Mouse (Mus musculus) embryo, embryonic 11.5 days (tissue): ENCODE results near the gene Rpl38.

Experiments
- DNase-seq: peaks from one replicate; pipeline ENCODE4 v3.0.0-alpha.2; 2012; ENCODE audit warnings: low read depth, low spot score

Rpl38 gene

GRCm38 (mm10) chr11:114679582-114679981 lies 11.3 kb downstream of the Rpl38 start:
- DNase-seq: no peak

DNA sequence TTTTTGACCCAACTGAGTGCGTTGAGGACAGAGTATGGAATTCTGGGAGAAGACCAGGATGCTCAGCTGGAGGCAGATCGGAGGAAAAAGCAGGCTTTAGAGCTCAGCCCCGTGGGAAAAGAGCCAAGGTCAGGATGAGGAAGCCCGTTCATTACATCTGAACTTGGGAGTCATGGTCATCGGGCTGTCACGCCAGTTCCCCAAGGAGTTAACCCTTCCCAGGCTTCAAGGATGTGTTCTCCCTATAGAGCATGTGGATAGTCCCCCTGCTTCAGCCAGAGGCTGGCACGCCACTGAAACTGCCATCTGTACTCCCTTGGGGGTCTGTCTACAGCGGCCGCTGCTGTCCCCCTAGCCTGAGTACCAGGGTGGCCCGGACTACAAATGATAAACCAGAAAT lies 12.0 kb downstream of the Rpl38 start:
- no peak for DNase-seq

DNA sequence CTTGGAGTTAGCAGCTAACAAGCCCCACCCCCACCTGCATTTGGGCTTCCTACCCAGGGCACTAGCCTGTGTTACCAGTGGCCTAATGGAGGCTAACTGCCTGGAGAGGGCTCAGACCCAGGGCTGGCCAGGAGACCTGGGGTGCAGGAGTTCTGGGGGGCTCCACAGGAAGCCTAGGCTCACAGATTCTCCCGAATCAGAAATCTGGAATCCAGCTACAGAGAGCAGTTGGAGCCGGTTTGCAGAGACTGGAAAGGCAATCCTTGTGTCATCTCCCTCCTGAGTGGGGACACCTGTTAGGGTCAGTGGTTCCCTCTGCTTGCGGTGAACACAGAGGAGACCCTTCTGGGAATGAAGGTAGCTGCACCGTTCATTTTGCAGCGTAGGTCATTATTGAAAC lies 12.7 kb downstream of the Rpl38 start:
- DNase-seq: no peak

DNA sequence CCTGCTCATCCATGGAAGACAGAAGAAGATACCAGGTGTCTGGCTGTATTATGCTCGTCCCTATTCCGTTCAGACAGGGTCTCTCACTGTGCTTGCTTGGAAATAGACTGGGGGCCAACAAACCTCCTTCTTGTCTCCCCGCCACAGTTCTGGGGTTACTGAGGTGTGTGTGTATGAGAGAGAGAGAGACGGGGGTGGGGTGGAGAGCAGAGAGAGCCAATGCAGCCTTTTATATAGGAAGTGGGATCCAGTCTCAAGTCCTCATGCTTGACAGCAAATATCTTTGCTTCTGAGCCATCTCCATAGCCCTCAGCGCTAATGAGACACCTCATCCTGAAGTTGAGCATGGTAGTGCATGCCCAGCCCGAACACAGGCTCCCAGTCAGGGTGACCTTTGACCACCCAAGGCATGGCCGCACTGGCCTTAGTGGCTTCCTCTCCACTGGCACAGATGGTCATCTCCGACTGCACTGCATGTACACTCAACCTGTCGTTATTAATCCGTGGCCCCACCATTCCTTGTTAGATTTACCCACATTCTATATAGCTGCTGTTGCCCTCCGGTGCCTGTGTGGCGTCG lies 14.1 kb downstream of the Rpl38 start:
- DNase-seq: no peak

DNA sequence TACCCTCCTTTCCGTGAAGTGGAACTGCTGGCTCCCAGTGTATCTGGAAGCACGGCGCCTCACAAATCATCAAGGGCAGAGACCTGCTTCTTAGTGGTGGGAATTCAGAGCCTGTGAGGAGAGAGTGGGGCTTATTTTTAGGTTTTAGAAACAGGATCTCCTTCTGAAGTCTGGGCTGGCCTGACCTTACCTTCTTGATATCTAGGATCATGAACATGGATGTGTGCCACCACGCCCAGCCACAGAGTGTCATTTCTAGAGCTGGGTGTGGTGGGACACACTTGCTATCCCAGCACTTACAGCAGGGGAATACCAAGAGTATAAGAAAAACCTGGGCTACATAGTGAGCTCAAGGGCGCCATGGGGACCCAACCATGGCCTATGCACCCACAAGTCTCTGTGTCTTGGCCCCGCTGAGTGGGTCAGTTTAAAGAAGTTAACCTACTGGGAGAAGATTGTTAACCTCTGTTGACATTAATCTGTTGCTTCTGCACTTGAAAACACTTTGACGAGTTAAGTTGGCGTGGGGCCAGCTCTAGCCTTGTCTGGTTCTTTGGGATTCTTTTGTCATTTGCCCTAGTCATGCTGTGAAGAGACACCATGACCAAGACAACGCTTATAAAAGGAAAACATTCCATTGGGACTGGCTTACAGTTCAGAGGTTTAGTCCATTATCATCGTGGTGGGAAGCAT lies 14.9 kb downstream of the Rpl38 start:
- no peak for DNase-seq

GRCm38 (mm10) chr11:114683722-114684621 lies 15.6 kb downstream of the Rpl38 start:
- DNase-seq: no peak

- DNase-seq: no peak
Observed at GRCm38 (mm10) chr11:114684627-114685373, 16.5 kb downstream of the Rpl38 start.

GRCm38 (mm10) chr11:114685526-114686040 lies 17.3 kb downstream of the Rpl38 start:
- DNase-seq: no peak

DNA sequence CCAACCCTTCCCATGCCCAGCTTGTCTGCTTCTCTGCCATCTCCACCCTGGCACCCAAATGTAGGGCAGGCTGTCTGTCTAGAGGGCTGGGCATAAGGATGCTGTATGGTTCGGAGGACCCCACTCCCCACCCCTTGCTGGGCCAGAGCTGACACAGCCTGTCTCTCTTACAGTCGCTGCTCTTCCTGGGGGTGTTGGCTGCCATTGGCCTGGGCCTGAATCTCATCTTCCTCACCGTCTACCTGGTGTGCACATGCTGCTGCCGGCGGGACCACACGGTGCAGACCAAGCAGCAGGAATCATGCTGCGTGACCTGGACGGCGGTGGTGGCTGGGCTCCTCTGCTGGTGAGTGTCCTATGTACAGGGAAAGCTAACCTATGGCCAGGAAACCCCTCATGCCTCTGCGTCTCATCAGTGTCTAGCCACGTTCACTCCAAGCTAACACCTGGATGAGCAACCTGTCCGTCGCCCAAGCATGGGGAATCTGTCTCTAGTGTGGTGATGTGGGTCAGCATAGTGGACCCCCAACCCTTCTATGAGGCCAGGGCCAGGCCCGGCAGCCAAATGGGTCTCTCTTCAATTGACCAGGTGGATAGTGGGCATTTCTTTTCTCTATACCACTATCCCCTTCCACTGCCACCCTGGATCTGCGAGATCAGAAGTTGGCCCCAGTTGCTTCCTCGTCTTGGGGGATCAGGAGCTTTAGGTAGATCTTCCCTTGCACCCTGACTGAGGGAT lies 18.1 kb downstream of the Rpl38 start:
- DNase-seq: no peak

DNA sequence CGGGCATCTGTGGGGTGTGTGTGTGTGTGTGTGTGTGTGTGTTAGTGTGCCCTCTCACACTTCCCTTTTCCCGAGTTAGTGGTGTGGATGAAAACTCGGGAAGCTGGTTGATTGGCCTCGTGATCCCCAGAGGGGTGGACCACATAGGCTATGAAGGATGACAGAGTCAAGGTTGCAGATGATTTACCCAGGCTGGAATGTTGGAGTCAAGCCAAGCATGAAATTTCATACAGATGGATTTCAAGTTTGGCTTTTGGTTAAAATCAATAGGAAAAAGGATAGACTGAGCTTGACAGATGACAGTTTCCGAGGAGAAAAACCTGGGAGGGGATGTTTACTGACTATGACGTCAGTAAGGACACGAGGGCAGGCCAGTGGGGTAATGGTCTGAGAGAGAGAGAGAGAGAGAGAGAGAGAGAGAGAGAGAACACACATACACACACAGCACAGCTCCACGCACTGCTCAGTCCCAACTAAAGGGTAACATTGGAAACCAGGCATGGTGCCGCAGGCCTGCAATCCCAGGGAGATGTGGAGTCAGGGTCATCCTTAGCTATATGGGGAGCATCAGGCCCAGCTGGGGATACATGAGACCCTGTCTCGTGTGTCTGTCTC lies 19.4 kb downstream of the Rpl38 start:
- no peak for DNase-seq

DNA sequence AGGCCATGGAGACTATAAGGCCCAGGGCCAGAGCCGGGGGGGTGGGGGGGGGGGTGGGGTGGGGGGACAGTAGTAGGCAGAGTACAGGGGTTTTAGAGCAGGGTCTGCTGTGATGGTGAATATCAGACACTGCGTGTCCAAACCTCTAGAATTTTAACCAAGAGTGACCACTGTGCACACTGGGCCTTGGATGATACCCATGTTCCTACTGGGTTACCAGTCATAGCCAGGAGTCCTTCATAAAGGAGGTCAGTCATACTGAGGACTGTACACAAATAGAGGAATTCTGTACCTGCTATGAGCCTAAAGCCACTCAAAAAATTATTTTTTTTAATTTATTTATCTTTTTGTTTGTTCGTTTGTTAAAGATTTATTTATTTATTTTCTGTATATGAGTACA lies 20.4 kb downstream of the Rpl38 start:
- DNase-seq: no peak

- DNase-seq: no peak
Observed at GRCm38 (mm10) chr11:114690192-114690591, 21.9 kb downstream of the Rpl38 start.

GRCm38 (mm10) chr11:114691454-114692182 lies 23.3 kb downstream of the Rpl38 start:
- DNase-seq: no peak

DNA sequence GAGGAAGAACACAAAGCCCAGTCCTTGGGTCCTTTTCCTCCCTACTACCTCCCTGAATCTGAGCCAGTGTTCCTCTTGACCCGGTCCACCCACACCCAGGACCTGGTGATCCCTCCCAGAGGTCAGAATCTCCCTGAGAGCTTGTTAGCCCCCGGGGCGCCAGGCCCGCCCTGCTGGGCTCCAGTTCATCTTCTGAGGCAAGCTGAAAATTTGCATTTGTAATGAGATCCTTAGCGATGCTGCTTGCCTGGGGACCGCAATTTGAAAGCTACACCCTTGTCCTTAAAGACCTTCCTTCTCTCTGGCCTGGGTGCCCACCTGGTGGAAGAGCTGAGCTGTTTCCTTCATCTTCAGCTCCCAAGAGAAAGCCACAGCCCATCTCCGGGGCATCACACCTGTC lies 24.3 kb downstream of the Rpl38 start:
- DNase-seq: no peak

DNA sequence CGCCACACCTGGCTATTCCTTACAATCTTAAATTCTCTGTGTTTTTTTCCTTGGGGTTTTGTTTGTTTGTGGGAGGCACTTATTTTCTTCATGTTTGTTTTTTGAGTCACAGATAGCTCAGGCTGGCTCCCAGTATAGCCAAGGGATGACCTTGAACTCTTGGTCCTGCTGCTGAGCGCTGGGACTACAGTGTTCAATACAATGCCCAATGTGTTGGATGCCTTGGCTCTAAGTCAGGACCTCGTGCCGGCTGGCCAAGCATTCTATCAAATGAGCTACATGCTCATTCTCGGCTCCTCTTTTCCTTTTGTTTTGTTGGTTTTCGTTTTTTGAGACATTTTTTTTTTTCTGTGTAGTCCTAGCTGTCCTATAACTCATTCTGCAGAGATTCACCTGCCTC lies 25.1 kb downstream of the Rpl38 start:
- DNase-seq: no peak

DNA sequence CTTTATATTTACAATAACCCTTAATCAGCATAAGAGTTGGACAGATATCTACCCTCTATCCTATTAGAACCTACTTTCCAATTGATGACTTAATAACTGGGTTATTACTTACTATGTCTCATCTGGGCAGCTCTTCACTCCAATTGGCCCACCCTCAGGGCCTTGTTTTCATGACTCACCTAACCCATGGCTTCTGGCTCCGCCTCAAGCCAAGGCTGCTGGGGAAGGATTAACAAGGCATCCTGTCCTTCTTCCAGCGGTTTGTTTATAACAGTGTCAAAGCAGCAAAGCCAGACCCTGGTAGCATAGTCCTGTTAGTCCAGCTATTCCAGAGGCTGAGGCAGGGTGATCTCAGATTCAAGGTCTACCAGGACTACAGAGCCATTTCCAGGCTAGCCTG lies 26.1 kb downstream of the Rpl38 start:
- DNase-seq: no peak

- no peak for DNase-seq
Observed at GRCm38 (mm10) chr11:114698496-114698895, 30.2 kb downstream of the Rpl38 start.

DNA sequence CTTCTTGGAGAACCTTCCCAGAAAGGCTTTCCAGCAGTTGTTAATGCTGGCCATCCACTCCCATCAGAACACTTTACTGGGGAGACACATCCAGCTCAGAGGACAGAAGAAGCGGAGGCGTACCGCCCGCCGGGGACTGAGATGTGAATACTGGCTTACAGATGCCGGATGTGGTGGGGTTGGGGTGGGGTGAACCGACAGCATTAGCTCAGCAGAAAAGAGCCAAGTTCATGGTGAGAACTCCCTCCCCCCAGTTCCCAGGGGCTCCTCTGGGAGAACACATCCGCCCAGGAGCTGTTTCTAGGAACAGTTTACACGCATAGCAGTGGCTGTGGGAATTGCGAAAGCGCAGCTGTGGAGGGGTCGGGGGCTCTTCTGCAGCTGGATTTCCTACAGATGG lies 31.2 kb downstream of the Rpl38 start:
- DNase-seq: no peak

DNA sequence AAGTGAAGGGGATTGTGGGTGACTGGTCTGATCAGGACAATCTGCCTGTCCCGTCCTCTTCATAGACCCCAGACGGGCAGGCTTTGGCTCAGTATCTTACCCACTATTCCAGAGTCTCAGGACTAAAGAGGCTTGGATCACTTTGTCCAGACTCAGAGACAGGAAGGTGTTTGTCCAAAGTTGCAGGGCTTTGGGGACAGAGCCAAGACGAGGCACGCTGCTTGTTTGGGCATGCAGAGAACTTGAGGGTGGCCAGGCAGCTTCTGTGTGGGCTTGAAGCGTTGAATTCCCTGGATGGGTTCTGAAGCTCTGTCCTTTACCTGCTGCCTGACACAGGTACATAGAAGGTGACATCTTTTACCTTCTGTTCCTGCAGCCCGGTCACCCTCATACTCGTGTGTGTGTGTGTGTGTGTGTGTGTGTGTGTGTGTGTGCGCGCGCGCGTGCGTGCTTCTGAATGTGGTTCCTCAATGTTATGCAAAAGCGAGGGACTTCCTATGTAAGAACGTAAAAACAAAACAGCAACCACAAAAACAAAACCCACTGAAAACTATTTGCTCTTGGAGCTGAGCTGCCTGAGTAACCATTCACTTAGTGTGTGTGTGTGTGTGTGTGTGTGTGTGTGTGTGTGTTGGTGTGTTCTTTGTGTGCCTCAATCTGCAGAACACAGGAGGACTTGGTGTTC lies 34.1 kb downstream of the Rpl38 start:
- DNase-seq: no peak
